Mouse (Mus musculus) CD8-positive naive resting alpha-beta T cell, adult 2 months (primary cell): ENCODE data around the gene Vmn1r44.
"Not testable (repeated sequence)": the region's sequence is repeated elsewhere in the genome, so short reads cannot be mapped to it uniquely, and the experiment has no call there.

ENCODE experiments used
- DNase-seq, 2 experiments: peaks; one replicate each; pipeline ENCODE4 v3.0.0; 2022; ENCODE audit warnings: low read depth in 2 of 2, low spot score in 2 of 2

Vmn1r44 gene

GRCm38 (mm10) chr6:89883360-89883759 is at the start of gene Vmn1r44:
Gene Vmn1r44, plus strand, starts transcription at chr6:89883660.
- no peak for DNase-seq

GRCm38 (mm10) chr6:89857552-89857951 is 25.9 kb upstream of the Vmn1r44 start:
- DNase-seq, result no peak

- no peak for DNase-seq
These were observed 23.6 kb upstream of the Vmn1r44 start for GRCm38 (mm10) chr6:89859839-89860238.

- DNase-seq, result no peak
These were observed 19.7 kb upstream of the Vmn1r44 start for GRCm38 (mm10) chr6:89863792-89864191.

- no peak for DNase-seq
These were observed 16.2 kb upstream of the Vmn1r44 start for GRCm38 (mm10) chr6:89867276-89867675.

- no peak for DNase-seq
These were observed 15.5 kb upstream of the Vmn1r44 start for GRCm38 (mm10) chr6:89867976-89868375.

GRCm38 (mm10) chr6:89876313-89876712 is 7.1 kb upstream of the Vmn1r44 start, which contains the start of the genes Vmn1r42 and Vmn1r43:
Gene Vmn1r42, minus strand, starts transcription at chr6:89876413.
Gene Vmn1r43, minus strand, starts transcription at chr6:89876413.
- DNase-seq, result not testable (repeated sequence)

GRCm38 (mm10) chr6:89876963-89877362 is 6.5 kb upstream of the Vmn1r44 start:
- DNase-seq, result no peak

GRCm38 (mm10) chr6:89880867-89881266 is 2.6 kb upstream of the Vmn1r44 start:
- DNase-seq, result no peak

- DNase-seq, result no peak
These were observed 352 bp downstream of the Vmn1r44 start for GRCm38 (mm10) chr6:89883812-89884211.

GRCm38 (mm10) chr6:89940498-89940897 is 57.0 kb downstream of the Vmn1r44 start, which contains the start of gene Vmn1r45:
Gene Vmn1r45, minus strand, starts transcription at chr6:89940598.
- DNase-seq, result not testable (repeated sequence)

- no peak for DNase-seq
These were observed 57.5 kb downstream of the Vmn1r44 start for GRCm38 (mm10) chr6:89940926-89941325.
